Mouse (Mus musculus): Measurements from ENCODE around the gene Sh2b1.

Sh2b1 gene

GRCm38 (mm10) chr7:126456382-126457266 is 18.6 kb downstream of the Sh2b1 start:
- no peak for DNase-seq (ENCODE audit: low read depth, low spot score)

GRCm38 (mm10) chr7:126455242-126455641 is 20.0 kb downstream of the Sh2b1 start:
- no peak for DNase-seq (ENCODE audit: low read depth, low spot score)

DNA sequence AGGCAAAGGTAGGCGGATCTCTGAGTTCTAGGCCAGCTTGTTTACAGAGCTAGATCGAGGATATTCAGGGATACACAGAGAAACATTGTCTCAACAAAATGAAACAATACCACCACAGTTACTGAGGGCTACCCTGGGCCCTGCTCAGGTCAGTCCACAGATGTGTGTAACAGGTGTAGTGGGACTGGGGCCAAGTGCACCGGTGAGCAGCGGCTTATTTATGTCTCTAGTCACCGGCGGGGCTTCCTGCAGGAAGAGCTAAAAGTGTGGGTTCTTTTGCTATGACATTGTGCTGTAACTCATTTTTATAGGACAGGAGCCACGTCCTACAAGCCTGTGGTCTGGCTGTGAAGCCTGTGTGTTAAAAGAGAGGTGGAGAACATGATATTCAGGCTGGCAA is 21.4 kb downstream of the Sh2b1 start:
- DNase-seq (ENCODE audit: low read depth, low spot score): no peak

- DNase-seq (ENCODE audit: low read depth, low spot score): no peak
Measured at GRCm38 (mm10) chr7:126452244-126452643, 23.0 kb downstream of the Sh2b1 start.

DNA sequence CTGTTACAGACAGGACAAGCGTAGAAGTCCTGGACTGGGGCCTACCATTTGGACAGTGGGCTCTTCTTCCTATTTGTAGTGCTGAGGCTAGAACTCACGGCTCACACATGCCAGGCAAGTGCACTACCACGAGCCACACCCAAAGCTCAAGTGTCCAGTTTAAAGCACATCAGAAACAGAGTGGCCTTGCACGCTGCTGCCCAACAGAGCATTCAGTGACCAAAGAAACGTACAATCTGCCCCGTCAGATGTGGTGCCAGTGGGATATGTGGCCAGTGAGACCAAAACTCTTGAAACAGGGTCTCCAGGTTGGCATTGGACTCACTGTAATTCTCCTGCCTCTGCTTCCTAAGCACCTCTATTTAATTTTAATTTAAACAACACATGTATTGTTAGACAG is 24.6 kb downstream of the Sh2b1 start:
- no peak for DNase-seq (ENCODE audit: low read depth, low spot score)

- DNase-seq (ENCODE audit: low read depth, low spot score): no peak
Measured at GRCm38 (mm10) chr7:126449991-126450390, 25.2 kb downstream of the Sh2b1 start.

DNA sequence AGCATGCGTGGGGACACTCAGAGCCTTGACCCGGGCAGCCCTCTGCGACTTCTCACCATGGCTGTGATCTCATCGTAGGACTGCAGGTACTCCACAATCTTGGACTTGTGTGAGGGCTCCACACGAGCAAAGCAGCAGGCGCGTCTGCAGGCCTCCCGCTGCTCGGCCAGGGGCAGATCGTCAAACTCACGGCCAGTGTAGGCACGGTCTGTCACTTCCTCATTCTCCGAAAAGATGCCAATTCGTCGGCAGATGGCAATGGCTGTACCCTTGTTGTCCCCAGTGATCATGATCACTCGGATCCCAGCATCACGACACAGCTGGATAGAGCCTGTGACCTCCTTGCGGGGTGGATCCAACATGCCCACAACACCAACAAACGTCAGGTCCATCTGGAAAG is 26.7 kb downstream of the Sh2b1 start:
- no peak for DNase-seq (ENCODE audit: low read depth, low spot score)

GRCm38 (mm10) chr7:126446217-126446616 is 29.0 kb downstream of the Sh2b1 start:
- DNase-seq (ENCODE audit: low read depth, low spot score): no peak

GRCm38 (mm10) chr7:126445104-126445815 is 30.0 kb downstream of the Sh2b1 start:
- DNase-seq (ENCODE audit: low read depth, low spot score): no peak

GRCm38 (mm10) chr7:126444536-126444935 is 30.7 kb downstream of the Sh2b1 start:
- no peak for DNase-seq (ENCODE audit: low read depth, low spot score)

DNA sequence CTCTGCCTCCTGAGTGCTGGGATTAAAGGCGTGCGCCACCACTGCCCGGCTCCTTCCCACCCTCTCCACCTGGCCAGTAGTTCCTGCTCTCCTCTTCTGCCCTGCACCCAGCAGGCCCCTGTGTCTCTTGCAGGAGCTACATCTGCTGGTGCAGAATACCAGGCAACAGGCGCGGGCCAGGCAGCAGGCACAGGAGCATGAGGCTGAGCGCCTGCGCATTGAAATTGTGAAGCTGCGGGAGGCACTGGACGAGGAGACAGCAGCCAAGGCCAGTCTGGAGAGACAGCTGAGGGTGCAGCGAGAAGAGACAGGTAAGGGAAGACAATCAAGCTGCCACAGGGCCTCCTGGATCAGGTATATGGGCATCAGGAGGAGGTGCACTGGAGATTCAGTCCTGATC is 31.2 kb downstream of the Sh2b1 start:
- no peak for DNase-seq (ENCODE audit: low read depth, low spot score)

GRCm38 (mm10) chr7:126440134-126440533 is 35.1 kb downstream of the Sh2b1 start:
- DNase-seq (ENCODE audit: low read depth, low spot score): no peak

GRCm38 (mm10) chr7:126436851-126437250 is 38.4 kb downstream of the Sh2b1 start:
- peak; percentile 64 for DNase-seq (ENCODE audit: low read depth, low spot score)

- DNase-seq (ENCODE audit: low read depth, low spot score): no peak
Measured at GRCm38 (mm10) chr7:126435801-126436200, 39.4 kb downstream of the Sh2b1 start.

GRCm38 (mm10) chr7:126434726-126435125 is 40.5 kb downstream of the Sh2b1 start:
- DNase-seq (ENCODE audit: low read depth, low spot score): no peak

- DNase-seq (ENCODE audit: low read depth, low spot score): no peak
Measured at GRCm38 (mm10) chr7:126430167-126430566, 45.1 kb downstream of the Sh2b1 start.

- DNase-seq (ENCODE audit: low read depth, low spot score): peak; percentile 14
Measured at GRCm38 (mm10) chr7:126429503-126429898, 45.7 kb downstream of the Sh2b1 start.

DNA sequence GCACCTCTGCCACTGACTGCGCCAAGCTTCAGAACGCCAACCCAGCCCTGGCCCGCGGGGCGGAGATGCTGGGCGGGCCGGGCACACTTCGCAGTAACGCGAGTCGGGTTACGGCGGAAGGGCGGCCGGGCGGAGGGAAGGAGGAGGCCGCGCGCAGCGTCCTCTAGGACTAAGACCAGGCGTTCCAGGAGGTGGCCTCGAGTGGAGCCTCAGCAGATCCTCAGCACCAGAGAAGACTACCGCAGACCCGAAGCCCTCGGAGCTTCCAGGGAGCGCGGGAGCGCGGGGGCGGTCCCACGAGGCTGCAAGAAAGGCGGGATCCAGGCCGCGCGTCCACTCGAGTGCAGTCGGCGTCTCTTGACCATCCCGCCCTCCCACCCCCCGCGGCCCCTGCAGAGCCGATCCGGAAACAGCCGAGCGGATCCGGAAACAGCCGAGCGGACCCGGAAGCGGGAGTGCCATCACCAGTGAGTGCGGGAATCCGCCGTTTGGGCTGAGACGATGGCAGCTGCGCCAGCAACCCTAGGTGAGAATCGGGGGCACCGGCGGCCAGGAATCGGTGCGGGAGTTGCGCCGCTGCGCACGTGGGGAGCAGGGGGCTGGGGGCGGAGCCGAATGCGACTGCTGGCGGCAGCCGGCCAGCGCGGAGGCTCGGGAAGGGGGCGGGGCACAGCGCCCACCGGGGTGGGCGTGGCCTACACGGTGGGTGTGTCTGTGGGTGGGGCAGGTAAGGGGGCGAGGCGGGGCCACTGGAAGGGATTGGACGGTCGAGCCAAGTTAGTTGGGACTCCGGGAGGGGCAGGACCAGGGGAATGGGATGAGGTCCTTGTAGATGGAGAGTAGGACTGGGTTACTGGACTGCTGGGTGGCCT is 46.4 kb downstream of the Sh2b1 start, which contains the start of gene Rabep2:
Gene Rabep2 (plus strand): TSS at position 129 of the 872 bp plus-strand sequence.
- DNase-seq (ENCODE audit: low read depth, low spot score): peak; percentile 88

DNA sequence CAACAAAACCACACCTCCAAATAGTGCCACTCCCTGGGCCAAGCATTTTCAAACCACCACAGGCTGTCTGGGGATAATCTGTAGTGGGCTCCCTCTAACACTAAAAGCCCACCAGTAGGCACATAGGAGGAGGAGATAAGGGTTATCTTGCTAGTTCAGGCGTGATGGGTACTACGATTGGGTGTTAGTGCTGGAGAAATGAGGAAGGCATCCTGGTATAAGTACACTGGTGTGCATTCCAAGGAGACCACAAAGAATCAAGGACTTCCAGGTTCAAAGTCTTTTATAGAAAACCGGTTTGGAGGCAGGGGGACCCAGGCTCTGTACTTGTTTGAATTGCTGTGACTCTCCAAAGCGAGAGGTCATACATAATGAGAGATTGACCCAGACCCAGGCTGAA is 47.1 kb downstream of the Sh2b1 start:
- DNase-seq (ENCODE audit: low read depth, low spot score): no peak

DNA sequence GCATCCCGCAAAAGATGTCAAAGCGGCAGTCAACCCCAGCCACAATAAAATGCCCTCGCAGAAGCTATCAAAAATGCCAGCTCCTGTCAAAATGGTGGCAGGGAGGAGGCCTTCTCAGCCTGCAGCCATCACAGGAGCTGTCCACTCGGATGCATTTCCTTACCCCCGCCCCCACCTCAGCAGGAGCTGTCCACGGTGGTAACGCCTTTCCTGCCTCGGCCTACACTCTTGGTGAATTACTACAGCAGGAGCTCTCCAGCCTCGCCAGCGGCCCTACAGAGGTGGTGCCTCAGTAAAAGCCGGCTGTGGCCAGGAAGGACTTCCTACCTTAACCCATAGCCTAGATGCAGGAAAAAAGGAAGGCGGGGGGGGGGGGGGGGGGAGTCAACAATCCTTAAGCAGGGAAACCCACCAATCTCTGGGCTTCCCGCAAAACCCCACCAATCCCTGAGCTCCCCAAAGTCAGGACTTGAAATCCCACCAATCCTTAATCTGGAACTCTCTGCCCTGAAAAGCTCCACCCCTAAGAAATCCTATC is 47.8 kb downstream of the Sh2b1 start:
- no peak for DNase-seq (ENCODE audit: low read depth, low spot score)

DNA sequence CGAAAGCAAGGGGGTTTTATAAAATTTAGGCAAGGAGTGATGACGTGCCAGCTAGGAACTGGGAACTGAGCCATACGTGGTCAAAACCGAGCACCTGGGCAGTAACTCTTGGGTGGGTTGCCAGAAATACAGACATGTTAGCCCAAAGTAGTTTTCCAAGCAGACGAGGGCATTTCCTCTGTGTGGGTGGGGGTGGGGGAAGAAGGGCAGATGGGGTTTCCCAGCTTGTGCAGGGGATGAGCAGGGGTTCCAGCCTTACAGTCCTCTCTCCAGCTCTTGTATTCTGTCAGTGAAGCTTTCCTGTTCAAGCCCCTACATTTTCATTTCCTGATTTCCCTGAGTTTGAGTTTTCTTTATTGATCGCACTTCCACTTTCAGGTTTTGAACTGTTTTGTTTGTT is 51.1 kb downstream of the Sh2b1 start:
- no peak for DNase-seq (ENCODE audit: low read depth, low spot score)

- no peak for DNase-seq (ENCODE audit: low read depth, low spot score)
Measured at GRCm38 (mm10) chr7:126421756-126422155, 53.5 kb downstream of the Sh2b1 start.

Measured in embryo, embryonic 11.5 days (tissue).